Mouse (Mus musculus): ENCODE results near the gene Gm49361.

GRCm38 (mm10) chr14:57705759-57706158, 40.1 kb downstream of the Gm49361 start:
- TF ChIP-seq POLR2A (IDR thresholded peaks at IDR 0.05; ENCODE audit: borderline replicate concordance, extremely low read depth, low read depth, low read length), result no peak
- no peak for TF ChIP-seq CTCF (IDR thresholded peaks at IDR 0.05; ENCODE audit: insufficient read depth, low read length)

All from lung, adult 2 months (tissue).